Mouse (Mus musculus) heart, adult 9 months (tissue): Measurements from ENCODE around the gene Vmn1r94.
"Not testable (repeated sequence)": the region's sequence is repeated elsewhere in the genome, so short reads cannot be mapped to it uniquely, and the experiment has no call there.

Experiments used
- DNase-seq, 2 experiments: peaks; one replicate each; pipeline ENCODE4 v3.0.0; 2022; ENCODE audit warnings: low spot score in 2 of 2

The Vmn1r94 gene

DNA sequence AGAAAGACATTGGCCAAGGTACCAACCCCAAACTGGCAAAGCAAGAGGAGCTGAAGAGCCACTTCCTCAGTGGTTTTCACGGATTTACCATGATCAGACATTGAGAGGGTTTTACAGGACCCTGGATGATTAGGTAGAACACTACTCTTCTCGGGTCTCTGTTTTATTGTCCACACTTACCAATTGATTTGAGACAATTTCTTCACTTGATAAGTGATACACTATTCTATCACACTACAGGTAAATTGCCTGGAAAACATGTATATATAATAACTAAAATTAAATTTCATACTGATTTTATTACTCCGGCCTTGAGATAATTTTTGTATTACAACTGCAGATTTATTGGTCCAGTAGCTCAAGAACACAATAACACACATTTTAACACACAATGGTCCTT, at the start of gene Vmn1r94:
Gene Vmn1r94 (minus strand): TSS at position 101 of the 400 bp plus-strand sequence.
- not testable (repeated sequence) for DNase-seq

GRCm38 (mm10) chr7:20205507-20205906, 37.3 kb upstream of the Vmn1r94 start, which contains the start of gene Gm6164:
Gene Gm6164, minus strand, starts transcription at chr7:20205607.
- DNase-seq: not testable (repeated sequence)

DNA sequence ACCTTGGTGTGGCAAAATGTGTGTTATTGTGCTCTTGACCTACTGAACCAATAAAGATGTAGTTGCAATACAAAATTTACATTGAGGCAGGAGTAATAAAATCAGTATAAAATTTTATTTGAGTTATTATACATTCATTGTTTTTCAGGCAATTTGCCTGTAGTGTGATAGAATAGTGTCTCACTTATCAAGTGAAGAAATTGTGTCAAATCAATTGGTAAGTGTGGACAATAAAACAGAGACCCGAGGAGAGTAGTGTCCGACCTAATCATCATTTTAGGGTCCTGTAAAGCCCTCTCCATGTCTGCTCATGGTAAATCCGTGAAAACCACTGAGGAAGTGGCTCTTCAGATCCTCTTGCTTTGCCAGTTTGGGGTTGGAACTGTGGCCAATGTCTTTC, 25.2 kb upstream of the Vmn1r94 start, which contains the start of gene Vmn1r95:
Gene Vmn1r95 (plus strand): TSS at position 301 of the 400 bp plus-strand sequence.
- not testable (repeated sequence) for DNase-seq

DNA sequence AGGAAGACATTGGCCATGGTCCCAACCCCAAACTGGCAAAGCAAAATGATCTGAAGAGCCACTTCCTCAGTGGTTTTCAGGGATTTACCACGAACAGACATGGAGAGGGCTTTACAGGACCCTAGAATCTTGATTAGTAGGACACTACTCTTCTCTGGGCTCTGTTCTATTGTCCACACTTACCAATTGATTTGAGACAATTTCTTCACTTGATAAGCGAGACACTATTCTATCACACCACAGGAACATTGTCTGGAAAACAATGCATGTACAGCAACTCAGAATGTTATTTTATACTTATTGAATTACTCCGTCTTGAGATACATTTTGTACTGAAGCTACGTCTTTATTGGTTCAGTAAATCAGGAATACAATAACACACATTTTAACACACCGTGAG, 29.2 kb downstream of the Vmn1r94 start, which contains the start of gene Vmn1r93:
Gene Vmn1r93 (minus strand): TSS at position 101 of the 400 bp plus-strand sequence.
- DNase-seq: not testable (repeated sequence)

DNA sequence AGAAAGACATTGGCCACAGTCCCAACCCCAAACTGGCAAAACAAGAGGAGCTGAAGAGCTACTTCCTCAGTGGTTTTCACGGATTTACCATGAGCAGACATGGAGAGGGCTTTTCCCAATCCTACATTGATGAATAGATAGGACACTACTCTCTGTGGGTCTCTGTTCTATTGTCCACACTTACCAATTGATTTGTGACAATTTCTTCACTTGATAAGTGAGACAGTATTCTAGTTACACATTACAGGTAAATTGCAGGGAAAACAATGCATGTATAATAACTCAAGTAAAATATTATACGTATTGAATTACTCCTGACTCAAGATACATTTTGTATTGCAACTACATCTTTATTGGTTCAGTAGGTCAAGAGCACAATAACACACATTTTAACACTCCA, 45.7 kb downstream of the Vmn1r94 start, which contains the start of gene Gm16442:
Gene Gm16442 (minus strand): TSS at position 101 of the 400 bp plus-strand sequence.
- DNase-seq: not testable (repeated sequence)
